Mouse (Mus musculus): ENCODE measurements at regions not wholly inside any gene's neighbourhood (a gene's known extent, or its start where the extent isn't known, plus 50 kb on each side); places are given as distances from the start of the nearest gene placed in this dataset.

- intact Hi-C loops (cut with DNase I), result loop anchor here (10.0 kb wide), 1 partner anchor 121 kb away; no protein-coding TSS in a partner anchor
- DNase-seq (ENCODE audit: extremely low spot score in 1 of 2, low spot score in 2 of 2), result no peak
These were observed 82.0 kb upstream of the Arhgap32 start for GRCm38 (mm10) chr9:32033937-32034336.

- DNase-seq (ENCODE audit: extremely low spot score in 1 of 2, low spot score in 2 of 2), result no peak
- intact Hi-C loops (cut with DNase I), result loop anchor here (10.0 kb wide), 1 partner anchor 115 kb away; no protein-coding TSS in a partner anchor
These were observed 75.9 kb upstream of the Arhgap32 start for GRCm38 (mm10) chr9:32039999-32040398.

- DNase-seq (ENCODE audit: extremely low spot score in 1 of 2, low spot score in 2 of 2), result no peak
- intact Hi-C loops (cut with DNase I), result no loop called here
These were observed 72.6 kb upstream of the Arhgap32 start for GRCm38 (mm10) chr9:32043344-32043743.

GRCm38 (mm10) chr9:32046791-32047190, 69.1 kb upstream of the Arhgap32 start:
- intact Hi-C loops (cut with DNase I), result no loop called here
- DNase-seq (ENCODE audit: extremely low spot score in 1 of 2, low spot score in 2 of 2), result no peak

GRCm38 (mm10) chr9:32048941-32049340, 67.0 kb upstream of the Arhgap32 start:
- DNase-seq (ENCODE audit: extremely low spot score in 1 of 2, low spot score in 2 of 2), result no peak
- intact Hi-C loops (cut with DNase I), result no loop called here

GRCm38 (mm10) chr9:32049546-32049945, 66.4 kb upstream of the Arhgap32 start:
- intact Hi-C loops (cut with DNase I), result no loop called here
- DNase-seq (ENCODE audit: extremely low spot score in 1 of 2, low spot score in 2 of 2), result no peak

GRCm38 (mm10) chr9:32053886-32054615, 61.9 kb upstream of the Arhgap32 start:
- intact Hi-C loops (cut with DNase I), result no loop called here
- no peak for DNase-seq (ENCODE audit: extremely low spot score in 1 of 2, low spot score in 2 of 2)

- DNase-seq (ENCODE audit: extremely low spot score in 1 of 2, low spot score in 2 of 2), result no peak
- intact Hi-C loops (cut with DNase I), result no loop called here
These were observed 58.4 kb upstream of the Arhgap32 start for GRCm38 (mm10) chr9:32057427-32058115.

GRCm38 (mm10) chr9:32062740-32063139, 53.2 kb upstream of the Arhgap32 start:
- no peak for DNase-seq (ENCODE audit: extremely low spot score in 1 of 2, low spot score in 2 of 2)
- intact Hi-C loops (cut with DNase I), result no loop called here

- DNase-seq (ENCODE audit: extremely low spot score in 1 of 2, low spot score in 2 of 2), result no peak
- intact Hi-C loops (cut with DNase I), result no loop called here
These were observed 52.4 kb upstream of the Arhgap32 start for GRCm38 (mm10) chr9:32063541-32063940.

- DNase-seq (ENCODE audit: extremely low spot score in 1 of 2, low spot score in 2 of 2), result no peak
- intact Hi-C loops (cut with DNase I), result no loop called here
These were observed 51.9 kb upstream of the Arhgap32 start for GRCm38 (mm10) chr9:32064007-32064550.
